Mouse (Mus musculus): ENCODE results near the gene Art3. TPM values are rescaled to one million over a fixed set of nuclear protein-coding genes. Genes with fewer than 3 reads are reported as not detected.
"Not testable (repeated sequence)": the region's sequence is repeated elsewhere in the genome, so short reads cannot be mapped to it uniquely, and the experiment has no call there.

Art3 gene
- total RNA-seq, 2 experiments from 2014 or later = 314 to 411 TPM

DNA sequence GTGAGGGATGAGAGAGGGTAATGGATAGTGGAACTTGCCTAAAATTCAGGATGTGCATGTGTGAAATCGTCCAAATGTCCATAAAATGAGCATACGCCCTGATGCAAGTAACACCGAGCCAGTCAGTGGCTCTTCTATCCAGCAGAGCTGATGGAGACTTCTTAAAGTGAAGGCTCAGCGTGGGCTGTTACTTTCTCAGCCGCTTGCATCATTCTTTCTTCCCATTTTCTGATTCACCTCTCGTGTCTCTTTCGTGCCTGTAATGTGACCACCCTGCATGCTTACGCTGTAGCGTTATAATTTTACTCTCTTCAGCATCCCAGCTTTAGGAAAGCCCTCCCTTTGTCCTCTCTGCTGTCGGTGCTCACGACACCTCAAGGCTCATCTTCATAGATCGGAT, 505 bp upstream of the Art3 start:
- intact Hi-C loops (cut with DNase I; ENCODE audit: low total_unique reads) = no loop called here
- no peak for DNase-seq

DNA sequence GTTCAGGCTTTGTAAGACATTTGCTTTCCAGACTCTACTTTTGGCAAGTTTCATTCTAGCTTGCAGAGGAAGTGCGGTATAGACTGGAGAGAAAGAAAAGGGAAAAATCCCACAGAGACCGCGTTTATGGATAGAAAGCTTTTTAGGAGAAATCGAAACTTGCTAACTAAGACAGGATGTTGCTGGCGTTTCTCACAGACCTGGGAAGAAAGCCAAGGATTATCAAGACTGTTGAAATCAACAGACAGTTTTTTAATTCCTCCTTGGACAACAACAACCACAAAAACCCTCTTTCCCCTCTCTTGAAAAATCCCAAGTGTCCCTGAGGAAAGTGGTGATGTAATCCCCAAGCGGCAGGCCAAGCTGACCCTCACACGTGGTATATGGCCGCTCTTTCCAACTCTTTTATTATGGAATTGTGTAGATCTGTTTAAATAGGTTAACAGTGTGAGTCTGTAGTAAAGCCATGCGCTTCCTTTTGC, 773 bp downstream of the Art3 start:
- DNase-seq = peak; percentile 51
- intact Hi-C loops (cut with DNase I; ENCODE audit: low total_unique reads) = no loop called here

DNA sequence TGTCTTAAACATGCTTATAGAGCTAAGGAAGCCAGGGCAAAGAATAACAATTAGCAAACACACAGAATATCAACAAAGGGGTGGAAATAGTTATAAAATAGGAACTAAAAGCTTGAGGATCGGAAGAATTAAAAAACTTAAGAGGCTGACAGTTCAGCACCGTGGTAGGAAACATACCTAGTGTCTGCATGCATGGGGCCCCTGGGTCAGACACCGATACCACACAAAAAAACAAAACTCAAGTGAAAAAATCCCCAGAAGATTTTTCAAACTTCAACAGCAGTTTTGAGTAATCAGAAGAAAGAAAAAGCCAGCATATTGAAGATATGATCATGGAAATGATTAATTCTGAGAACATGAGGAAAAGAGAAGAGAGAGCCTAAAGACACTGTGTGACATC, 5.1 kb downstream of the Art3 start:
- intact Hi-C loops (cut with DNase I; ENCODE audit: low total_unique reads) = no loop called here
- DNase-seq = no peak

GRCm38 (mm10) chr5:92340606-92341005, 9.0 kb downstream of the Art3 start:
- intact Hi-C loops (cut with DNase I; ENCODE audit: low total_unique reads) = no loop called here
- DNase-seq = no peak

GRCm38 (mm10) chr5:92345006-92345405, 13.4 kb downstream of the Art3 start:
- DNase-seq = peak; percentile 40
- intact Hi-C loops (cut with DNase I; ENCODE audit: low total_unique reads) = no loop called here

GRCm38 (mm10) chr5:92348794-92349413, 17.3 kb downstream of the Art3 start, which contains the start of gene Cxcl10:
Gene Cxcl10 (minus strand): TSS chr5:92348889.
- peak; percentile 32 for DNase-seq
- intact Hi-C loops (cut with DNase I; ENCODE audit: low total_unique reads) = no loop called here

- intact Hi-C loops (cut with DNase I; ENCODE audit: low total_unique reads) = no loop called here
These were observed 18.1 kb downstream of the Art3 start for GRCm38 (mm10) chr5:92349731-92350130.

DNA sequence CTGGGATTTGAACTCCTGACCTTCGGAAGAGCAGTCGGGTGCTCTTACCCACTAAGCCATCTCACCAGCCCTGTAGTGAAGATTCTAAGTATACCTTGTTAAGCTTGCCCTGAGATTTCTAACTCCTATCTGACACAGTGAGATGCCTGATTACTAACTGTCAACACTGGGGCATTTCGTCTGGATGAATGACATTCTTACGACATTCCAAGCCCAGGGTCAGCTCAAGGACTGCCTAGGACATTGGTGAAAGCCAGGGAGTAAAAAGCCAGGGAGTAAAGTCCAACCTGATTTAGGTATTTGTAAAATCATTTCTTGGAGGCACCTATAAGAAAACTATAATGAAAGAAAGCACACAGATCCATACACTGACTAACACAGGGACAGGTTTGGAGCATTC, 21.1 kb downstream of the Art3 start:
- intact Hi-C loops (cut with DNase I; ENCODE audit: low total_unique reads); DNase-seq: not testable (repeated sequence)

More at GRCm38 (mm10) chr5:92349731-92350130, 18.1 kb downstream of the Art3 start:
- no peak for DNase-seq

- DNase-seq = peak; percentile 66
- intact Hi-C loops (cut with DNase I; ENCODE audit: low total_unique reads) = no loop called here
These were observed 21.9 kb downstream of the Art3 start for GRCm38 (mm10) chr5:92353517-92353916.

DNA sequence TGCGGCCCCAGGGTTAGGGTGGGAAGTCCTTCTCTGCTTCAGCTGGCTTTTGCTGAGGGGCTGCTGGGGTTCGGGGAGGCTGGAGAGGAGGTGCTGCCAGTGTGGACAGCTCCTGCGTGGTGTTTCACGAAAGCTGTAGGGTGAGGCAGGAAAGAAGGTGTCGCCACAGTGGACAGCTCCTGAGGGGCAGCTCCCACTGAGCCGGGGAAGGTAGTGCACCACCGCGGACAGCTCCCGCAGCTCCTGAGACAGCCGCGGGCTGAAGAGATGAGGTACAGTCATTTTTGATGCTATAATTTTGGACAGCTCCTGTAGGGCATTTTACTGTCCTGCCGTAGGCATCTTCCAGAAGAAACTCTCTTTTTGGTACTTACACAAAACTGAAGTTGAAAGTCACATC, 26.4 kb downstream of the Art3 start:
- intact Hi-C loops (cut with DNase I; ENCODE audit: low total_unique reads) = no loop called here
- DNase-seq = no peak

DNA sequence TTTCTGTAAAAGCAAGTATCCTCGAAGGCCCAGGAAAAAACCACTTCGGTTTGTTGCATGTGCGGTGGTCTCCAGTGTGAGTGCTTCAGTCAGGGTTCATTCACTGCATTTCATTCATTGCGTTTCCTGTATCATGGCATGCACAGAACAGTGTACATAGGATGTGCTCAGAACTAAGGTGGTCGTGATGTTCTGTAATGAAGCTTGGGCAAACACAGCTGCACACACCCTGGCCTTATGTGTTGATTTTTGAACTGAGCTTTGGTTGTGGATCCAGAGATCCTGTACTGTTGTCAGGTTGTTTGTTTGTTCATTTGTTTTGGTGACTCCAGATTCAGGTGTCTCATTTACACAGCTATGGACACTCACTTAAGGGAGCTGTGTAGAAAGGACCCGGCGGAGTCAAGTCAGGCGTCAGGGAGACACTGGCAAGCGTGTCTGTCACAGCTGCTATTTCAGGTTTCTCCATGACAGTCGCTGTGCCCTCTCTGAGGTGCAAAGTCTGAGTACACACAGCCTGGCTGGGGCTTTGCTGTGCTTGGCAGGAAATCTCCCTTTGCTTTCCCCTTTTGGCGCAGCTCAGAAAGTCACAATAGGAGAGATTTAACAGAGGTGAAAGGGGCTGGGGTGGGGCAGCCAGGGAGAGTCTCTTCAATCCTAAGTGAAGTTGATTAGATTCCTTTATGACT, 27.3 kb downstream of the Art3 start:
- intact Hi-C loops (cut with DNase I; ENCODE audit: low total_unique reads) = no loop called here
- DNase-seq = no peak

DNA sequence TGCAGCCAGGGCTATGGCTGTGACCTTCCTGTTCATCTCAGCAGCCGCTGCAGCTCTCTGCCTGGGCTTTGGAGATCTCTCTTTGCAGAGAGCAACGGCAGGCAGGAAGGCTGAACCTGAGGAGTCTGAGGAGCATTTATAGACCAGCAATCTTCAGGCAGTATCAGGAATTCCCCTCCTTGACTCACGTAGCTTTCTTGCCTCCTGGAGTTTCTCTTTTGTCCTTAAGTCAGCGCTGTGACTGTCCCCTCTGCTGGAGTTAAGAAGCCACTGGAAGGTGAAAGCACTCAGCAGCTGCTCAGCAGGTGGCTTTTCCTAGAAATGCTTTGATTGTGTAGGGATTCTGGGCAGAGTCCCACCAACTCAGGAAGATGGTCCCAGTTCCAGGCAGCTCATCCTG, 31.6 kb downstream of the Art3 start:
- intact Hi-C loops (cut with DNase I; ENCODE audit: low total_unique reads) = no loop called here
- DNase-seq = no peak

DNA sequence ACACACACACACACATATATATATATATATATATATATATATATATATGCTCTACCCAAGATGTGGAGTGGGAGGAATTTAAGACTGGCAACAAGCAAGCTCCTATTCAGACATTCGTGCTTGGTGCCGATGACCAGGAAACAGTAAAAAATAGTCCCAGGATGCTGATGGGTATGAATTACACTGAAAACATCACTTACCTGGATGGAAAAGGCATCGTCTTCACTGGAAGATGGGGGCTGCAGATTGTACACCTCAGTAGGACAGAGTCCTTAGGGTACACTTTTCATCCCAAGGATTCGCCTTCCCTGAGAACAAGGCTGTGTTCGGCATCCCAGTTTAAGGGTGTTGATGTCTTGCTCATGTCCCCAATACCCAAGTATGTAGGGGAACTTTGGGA, 32.4 kb downstream of the Art3 start:
- intact Hi-C loops (cut with DNase I; ENCODE audit: low total_unique reads) = no loop called here

DNA sequence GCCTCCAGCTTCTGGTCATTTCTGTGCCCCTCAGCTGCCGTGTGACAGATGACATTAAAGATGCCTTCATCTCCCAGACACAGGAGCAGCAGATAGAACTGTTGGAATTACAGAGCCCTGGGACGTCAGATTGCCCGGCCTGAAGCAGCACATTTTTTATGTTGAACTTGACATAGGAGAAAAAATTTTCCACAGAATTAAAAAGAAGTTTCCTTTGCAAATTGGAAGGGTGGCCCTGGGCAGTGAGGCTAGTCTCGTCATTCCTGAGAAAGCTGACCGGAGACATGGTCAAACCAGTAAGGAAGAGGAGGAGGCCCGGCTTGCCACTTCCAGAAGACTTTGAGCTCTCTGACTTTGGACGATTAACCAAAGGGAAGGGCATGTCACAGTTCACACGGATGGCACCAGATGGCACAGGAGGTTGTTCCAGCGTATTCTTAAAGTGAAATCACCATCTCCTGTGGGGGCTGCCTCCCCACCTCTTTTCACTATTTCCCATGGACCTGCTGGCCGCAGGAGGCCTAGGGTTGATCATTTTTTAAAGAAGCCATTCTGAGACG, 33.6 kb downstream of the Art3 start:
- no peak for DNase-seq
- intact Hi-C loops (cut with DNase I; ENCODE audit: low total_unique reads) = no loop called here

More for the DNA sequence above, 32.4 kb downstream of the Art3 start:
- no peak for DNase-seq

GRCm38 (mm10) chr5:92366565-92366964, 34.9 kb downstream of the Art3 start:
- DNase-seq = no peak
- intact Hi-C loops (cut with DNase I; ENCODE audit: low total_unique reads) = no loop called here

- intact Hi-C loops (cut with DNase I; ENCODE audit: low total_unique reads) = no loop called here
- DNase-seq = no peak
These were observed 36.8 kb downstream of the Art3 start for GRCm38 (mm10) chr5:92368392-92368791.

- peak; percentile 82 for DNase-seq
- intact Hi-C loops (cut with DNase I; ENCODE audit: low total_unique reads) = no loop called here
These were observed 37.7 kb downstream of the Art3 start for GRCm38 (mm10) chr5:92369151-92369994.

- intact Hi-C loops (cut with DNase I; ENCODE audit: low total_unique reads) = no loop called here
- no peak for DNase-seq
These were observed 38.8 kb downstream of the Art3 start for GRCm38 (mm10) chr5:92370392-92370791.

DNA sequence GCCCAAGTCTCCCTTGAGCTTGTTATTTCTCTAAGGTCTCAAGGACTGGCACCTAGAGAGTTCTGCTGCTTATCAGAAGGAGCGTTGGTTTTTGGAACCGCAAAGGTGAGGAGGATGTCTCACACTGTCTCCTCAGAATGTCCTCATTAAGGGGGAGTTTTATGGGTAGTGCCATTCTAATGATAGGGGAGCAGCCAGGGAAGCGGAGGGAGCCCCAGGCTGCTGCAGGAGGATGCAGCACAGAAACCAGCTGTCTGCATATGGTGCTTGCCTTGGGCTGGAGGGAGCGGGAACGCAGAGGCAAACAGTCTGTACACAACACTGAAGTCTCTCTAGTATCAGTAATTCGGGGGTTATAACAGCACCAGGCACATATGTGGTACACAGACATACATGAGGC, 39.3 kb downstream of the Art3 start:
- intact Hi-C loops (cut with DNase I; ENCODE audit: low total_unique reads) = no loop called here
- no peak for DNase-seq

DNA sequence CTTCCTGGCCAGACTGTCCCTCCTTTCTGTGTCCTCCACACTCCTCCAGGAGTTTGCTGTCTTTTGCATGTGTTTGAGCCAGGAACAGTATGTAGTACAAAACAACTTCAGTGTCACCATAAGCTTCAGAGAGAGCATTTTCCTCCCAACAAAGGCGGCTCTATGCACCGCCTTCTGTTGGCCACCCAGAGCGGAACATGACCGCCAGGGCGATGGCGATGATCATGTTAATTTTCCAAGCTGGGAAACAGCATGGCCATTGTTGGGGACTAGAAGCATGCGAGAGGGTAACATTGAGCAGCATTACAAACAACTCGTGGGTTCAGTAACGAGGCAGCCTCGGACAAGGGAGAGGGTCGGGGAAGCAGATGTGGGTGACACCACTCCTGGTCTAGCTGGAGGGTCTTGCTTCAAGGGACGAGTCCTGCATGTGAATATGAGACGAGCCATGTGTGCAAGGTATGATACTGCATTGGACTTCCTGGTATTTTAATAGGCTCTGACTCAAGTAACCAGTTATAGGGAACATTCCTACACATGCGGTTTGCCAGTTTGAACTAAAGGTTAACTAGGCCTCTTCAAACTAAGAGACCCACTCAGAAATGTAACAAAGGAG, 39.8 kb downstream of the Art3 start:
- intact Hi-C loops (cut with DNase I; ENCODE audit: low total_unique reads) = no loop called here
- DNase-seq = no peak

Data from gastrocnemius, postnatal 14 days (tissue).